Mouse (Mus musculus): ENCODE measurements around the gene Slc12a5. TPM values are rescaled to one million over a fixed set of nuclear protein-coding genes. Genes with fewer than 3 reads are reported as not detected.
A peak's percentile ranks its signal among the peaks of the same experiment; 100 is the strongest.

The Slc12a5 gene
- polyA plus RNA-seq, 1 experiment from 2014 or later: 1.1 TPM

DNA sequence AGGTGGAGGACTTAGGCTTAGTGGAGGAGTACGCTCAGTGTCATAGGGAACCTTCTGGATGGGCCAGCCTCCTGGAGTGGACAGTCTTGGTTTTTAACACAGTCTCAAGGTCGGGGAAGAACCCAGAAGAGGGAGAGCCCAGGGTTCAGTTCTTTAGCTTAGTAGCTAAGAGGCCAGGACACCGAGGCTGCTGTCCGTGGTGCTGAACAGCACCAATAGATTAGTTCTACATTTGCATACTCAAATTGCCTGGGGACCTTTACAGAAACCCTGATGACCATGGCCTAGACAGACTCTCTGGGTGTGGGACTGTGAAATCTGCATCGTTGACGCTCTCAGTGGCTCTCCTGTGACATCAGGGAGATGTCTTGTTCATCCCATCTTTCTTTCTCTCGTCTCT lies 19.1 kb downstream of the Slc12a5 start:
- WGBS: 20% methylated on average over 7 of the region's 7 CpGs
- Histone ChIP-seq H3K9ac (ENCODE audit: low read depth, low read length) (no peak overlapping the region), H3K9me3 (ENCODE audit: control insufficient read depth, low read length) (no peaks in the 10 kb centered on the region), H3K4me1 (ENCODE audit: control insufficient read depth, insufficient read depth, low read length) (no peaks in the 10 kb centered on the region), H3K27me3 (replicated peaks; ENCODE audit: control insufficient read depth, insufficient read depth, low read length) (no peaks in the 10 kb centered on the region), H3K27ac (replicated peaks; ENCODE audit: low read depth, low read length) (no peak overlapping the region), H3K36me3 (ENCODE audit: control insufficient read depth, insufficient read depth, low read length) (no peaks in the 10 kb centered on the region), H3K4me3 (ENCODE audit: low read depth, low read length) (no peak overlapping the region), H3K4me2 (ENCODE audit: low read depth, low read length) (no peak overlapping the region)
- DNase-seq (ENCODE audit: low spot score) (peak; percentile 85), ATAC-seq (ENCODE audit: low read depth) (no peak)

DNA sequence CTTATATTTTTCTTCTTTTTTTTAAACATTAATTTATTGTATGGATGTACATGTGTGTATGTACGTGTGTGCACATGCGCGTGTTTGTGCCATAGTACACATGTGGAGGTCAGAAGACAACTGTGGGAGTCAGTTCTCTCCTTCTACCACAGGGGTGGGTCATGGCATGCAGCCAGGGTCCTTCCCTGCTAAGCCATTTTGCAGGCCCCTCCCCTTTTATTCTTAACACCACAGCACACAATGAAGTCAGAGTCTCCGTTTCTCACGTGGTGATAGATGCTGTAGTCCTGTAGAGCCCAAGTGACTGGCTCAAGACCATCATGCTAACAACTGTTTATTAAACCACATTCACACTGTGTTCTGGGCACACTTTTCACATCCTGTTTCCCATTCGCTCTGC lies 25.4 kb downstream of the Slc12a5 start:
- ATAC-seq (ENCODE audit: low read depth): no peak
- no peak overlapping the region for H3K9ac ChIP-seq (ENCODE audit: low read depth, low read length)
- no peaks in the 10 kb centered on the region for H3K4me1 ChIP-seq (ENCODE audit: control insufficient read depth, insufficient read depth, low read length)
- WGBS: 81% methylated on average over 6 of the region's 6 CpGs
- H3K27me3 ChIP-seq (replicated peaks; ENCODE audit: control insufficient read depth, insufficient read depth, low read length): no peaks in the 10 kb centered on the region
- no peaks in the 10 kb centered on the region for H3K9me3 ChIP-seq (ENCODE audit: control insufficient read depth, low read length)
- no peak overlapping the region for H3K4me3 ChIP-seq (ENCODE audit: low read depth, low read length)
- H3K27ac ChIP-seq (replicated peaks; ENCODE audit: low read depth, low read length): no peak overlapping the region
- no peaks in the 10 kb centered on the region for H3K36me3 ChIP-seq (ENCODE audit: control insufficient read depth, insufficient read depth, low read length)
- H3K4me2 ChIP-seq (ENCODE audit: low read depth, low read length): no peak overlapping the region
- no peak for DNase-seq (ENCODE audit: low spot score)

DNA sequence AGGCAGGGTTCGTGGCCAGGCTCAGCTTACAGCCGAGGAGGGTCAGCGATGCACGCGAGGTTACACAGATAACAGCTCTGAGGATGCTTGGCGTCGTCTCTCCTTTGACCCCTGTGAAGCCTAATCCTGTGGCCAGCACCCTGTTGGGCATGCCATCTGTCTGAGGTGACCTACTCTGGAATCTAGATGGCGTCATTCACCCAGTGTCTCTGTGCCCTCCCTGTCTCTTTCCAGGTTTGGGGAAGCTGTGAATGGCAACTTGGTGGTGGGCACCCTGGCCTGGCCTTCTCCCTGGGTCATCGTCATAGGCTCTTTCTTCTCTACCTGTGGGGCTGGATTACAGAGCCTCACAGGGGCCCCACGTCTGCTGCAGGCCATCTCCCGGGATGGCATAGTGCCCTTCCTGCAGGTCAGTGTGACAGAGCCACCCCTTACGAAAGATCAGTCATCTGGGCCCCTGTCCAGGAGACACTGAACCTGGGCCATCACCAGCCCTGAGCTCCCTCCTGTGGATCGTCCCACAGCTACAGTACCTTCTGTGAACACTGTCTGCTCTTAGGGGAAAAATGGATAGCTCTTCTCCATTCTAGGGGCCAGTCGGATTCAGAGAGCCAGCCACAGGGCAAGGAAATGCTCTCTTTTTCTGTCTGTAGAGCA lies 25.9 kb downstream of the Slc12a5 start:
- Histone ChIP-seq H3K9ac (ENCODE audit: low read depth, low read length) (no peak overlapping the region), H3K27me3 (replicated peaks; ENCODE audit: control insufficient read depth, insufficient read depth, low read length) (no peaks in the 10 kb centered on the region), H3K36me3 (ENCODE audit: control insufficient read depth, insufficient read depth, low read length) (no peaks in the 10 kb centered on the region), H3K4me3 (ENCODE audit: low read depth, low read length) (no peak overlapping the region), H3K27ac (replicated peaks; ENCODE audit: low read depth, low read length) (no peak overlapping the region), H3K4me2 (ENCODE audit: low read depth, low read length) (no peak overlapping the region), H3K4me1 (ENCODE audit: control insufficient read depth, insufficient read depth, low read length) (no peaks in the 10 kb centered on the region), H3K9me3 (ENCODE audit: control insufficient read depth, low read length) (no peaks in the 10 kb centered on the region)
- DNase-seq (ENCODE audit: low spot score) (no peak), ATAC-seq (ENCODE audit: low read depth) (no peak)
- WGBS: 76% methylated on average over 14 of the region's 14 CpGs

DNA sequence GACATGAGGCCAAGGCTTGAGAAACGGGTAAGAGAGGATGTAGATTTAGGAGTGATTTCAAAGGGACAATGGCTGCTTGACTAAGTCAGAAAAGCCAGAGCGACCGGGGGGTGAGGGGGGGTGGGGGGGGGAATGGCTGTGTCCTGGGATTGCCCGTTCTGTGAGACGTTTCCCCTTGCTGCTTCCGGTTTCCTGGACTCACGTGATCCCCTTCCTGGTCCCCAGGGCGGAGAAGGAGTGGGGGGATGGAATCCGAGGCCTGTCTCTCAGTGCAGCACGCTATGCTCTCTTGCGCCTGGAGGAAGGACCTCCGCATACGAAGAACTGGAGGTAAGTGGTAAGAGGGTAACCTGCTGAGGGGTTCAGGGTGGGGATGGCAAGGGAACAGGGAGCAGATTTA lies 28.2 kb downstream of the Slc12a5 start:
- no peak overlapping the region for H3K4me2 ChIP-seq (ENCODE audit: low read depth, low read length)
- 37% methylated on average over 13 of the region's 13 CpGs for WGBS
- H3K4me3 ChIP-seq (ENCODE audit: low read depth, low read length): no peak overlapping the region
- no peaks in the 10 kb centered on the region for H3K36me3 ChIP-seq (ENCODE audit: control insufficient read depth, insufficient read depth, low read length)
- no peaks in the 10 kb centered on the region for H3K27me3 ChIP-seq (replicated peaks; ENCODE audit: control insufficient read depth, insufficient read depth, low read length)
- ATAC-seq (ENCODE audit: low read depth) (no peak), DNase-seq (ENCODE audit: low spot score) (no peak)
- H3K4me1 ChIP-seq (ENCODE audit: control insufficient read depth, insufficient read depth, low read length): no peaks in the 10 kb centered on the region
- H3K9me3 ChIP-seq (ENCODE audit: control insufficient read depth, low read length): no peaks in the 10 kb centered on the region
- no peak overlapping the region for H3K27ac ChIP-seq (replicated peaks; ENCODE audit: low read depth, low read length)
- H3K9ac ChIP-seq (ENCODE audit: low read depth, low read length): no peak overlapping the region

DNA sequence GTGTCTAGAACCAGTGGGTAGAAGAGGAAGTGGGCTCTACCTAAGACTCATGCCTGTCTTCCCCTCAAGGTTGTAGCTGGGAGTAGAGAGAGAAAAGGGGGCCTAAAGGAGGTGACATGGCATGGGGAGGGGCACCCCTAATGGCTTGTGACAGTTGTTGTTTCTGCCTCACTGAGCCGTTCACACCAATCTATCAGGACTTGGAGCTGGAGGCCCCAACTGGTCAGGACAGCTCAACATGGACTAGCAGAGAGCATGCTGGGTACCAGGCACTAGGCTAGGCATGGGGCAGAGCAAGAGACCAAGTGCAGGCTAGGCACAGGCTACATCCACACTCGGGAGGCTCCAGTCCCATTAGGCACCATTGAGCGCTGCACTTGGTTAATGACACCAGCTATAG lies 30.5 kb downstream of the Slc12a5 start:
- Histone ChIP-seq H3K36me3 (ENCODE audit: control insufficient read depth, insufficient read depth, low read length) (no peaks in the 10 kb centered on the region), H3K27me3 (replicated peaks; ENCODE audit: control insufficient read depth, insufficient read depth, low read length) (peaks cover 10% of the 10 kb centered on the region), H3K9ac (ENCODE audit: low read depth, low read length) (no peak overlapping the region), H3K4me2 (ENCODE audit: low read depth, low read length) (no peak overlapping the region), H3K4me3 (ENCODE audit: low read depth, low read length) (no peak overlapping the region), H3K9me3 (ENCODE audit: control insufficient read depth, low read length) (no peaks in the 10 kb centered on the region), H3K4me1 (ENCODE audit: control insufficient read depth, insufficient read depth, low read length) (no peaks in the 10 kb centered on the region), H3K27ac (replicated peaks; ENCODE audit: low read depth, low read length) (no peak overlapping the region)
- ATAC-seq (ENCODE audit: low read depth) (no peak), DNase-seq (ENCODE audit: low spot score) (no peak)
- 79% methylated on average over 2 of the region's 3 CpGs for WGBS

DNA sequence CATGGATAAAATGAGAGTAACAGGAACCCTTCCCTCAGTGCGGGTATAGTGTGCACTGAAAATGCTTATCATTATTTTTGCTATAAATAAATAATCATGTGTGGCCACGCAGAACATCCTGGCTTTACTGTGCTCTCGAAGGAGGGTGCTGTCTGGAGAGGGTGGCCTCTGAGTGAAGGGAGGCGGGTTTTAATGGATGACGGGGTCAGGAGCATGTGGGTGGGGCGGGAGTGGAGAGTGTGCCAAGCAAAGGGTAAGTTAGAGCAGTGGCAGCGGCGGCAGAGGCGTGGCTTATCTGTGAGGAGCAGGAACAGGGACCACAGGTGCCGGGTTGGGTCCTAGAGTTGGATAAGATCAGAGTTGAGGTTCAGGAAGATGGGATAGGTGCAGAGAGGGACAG lies 31.2 kb downstream of the Slc12a5 start:
- no peaks in the 10 kb centered on the region for H3K4me1 ChIP-seq (ENCODE audit: control insufficient read depth, insufficient read depth, low read length)
- no peaks in the 10 kb centered on the region for H3K9me3 ChIP-seq (ENCODE audit: control insufficient read depth, low read length)
- H3K27me3 ChIP-seq (replicated peaks; ENCODE audit: control insufficient read depth, insufficient read depth, low read length): peaks cover 17% of the 10 kb centered on the region
- WGBS: 43% methylated on average over 10 of the region's 10 CpGs
- H3K27ac ChIP-seq (replicated peaks; ENCODE audit: low read depth, low read length): no peak overlapping the region
- no peak overlapping the region for H3K9ac ChIP-seq (ENCODE audit: low read depth, low read length)
- H3K4me2 ChIP-seq (ENCODE audit: low read depth, low read length): no peak overlapping the region
- H3K4me3 ChIP-seq (ENCODE audit: low read depth, low read length): no peak overlapping the region
- no peak for ATAC-seq (ENCODE audit: low read depth)
- DNase-seq (ENCODE audit: low spot score): no peak
- H3K36me3 ChIP-seq (ENCODE audit: control insufficient read depth, insufficient read depth, low read length): no peaks in the 10 kb centered on the region

DNA sequence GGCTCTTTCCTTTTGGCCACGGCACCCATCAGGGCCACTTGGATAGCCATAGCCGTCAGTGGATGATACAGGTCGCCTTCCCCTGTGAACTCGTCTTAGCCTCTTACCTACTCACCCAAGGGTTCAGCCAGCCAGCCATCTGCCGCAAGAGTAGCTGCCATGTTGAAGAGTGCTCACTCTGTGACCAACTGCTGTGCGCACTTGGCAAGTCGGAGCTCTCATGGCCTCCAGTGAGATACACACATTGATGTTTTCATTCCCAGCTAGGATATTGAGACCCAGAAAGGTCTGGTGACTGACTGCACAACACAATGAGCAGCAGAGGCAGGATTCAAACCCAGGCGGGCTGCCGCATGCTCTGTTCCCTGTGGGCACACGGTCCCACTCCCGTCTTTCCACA lies 33.6 kb downstream of the Slc12a5 start:
- 85% methylated on average over 11 of the region's 11 CpGs for WGBS
- Histone ChIP-seq H3K9me3 (ENCODE audit: control insufficient read depth, low read length) (no peaks in the 10 kb centered on the region), H3K27ac (replicated peaks; ENCODE audit: low read depth, low read length) (no peak overlapping the region), H3K4me2 (ENCODE audit: low read depth, low read length) (no peak overlapping the region), H3K9ac (ENCODE audit: low read depth, low read length) (no peak overlapping the region), H3K4me1 (ENCODE audit: control insufficient read depth, insufficient read depth, low read length) (peaks cover 6% of the 10 kb centered on the region; the same call in 1 of the 2 replicates), H3K27me3 (replicated peaks; ENCODE audit: control insufficient read depth, insufficient read depth, low read length) (peaks cover 41% of the 10 kb centered on the region), H3K36me3 (ENCODE audit: control insufficient read depth, insufficient read depth, low read length) (peaks cover 5% of the 10 kb centered on the region), H3K4me3 (ENCODE audit: low read depth, low read length) (no peak overlapping the region)
- no peak for DNase-seq (ENCODE audit: low spot score)
- ATAC-seq (ENCODE audit: low read depth): no peak

DNA sequence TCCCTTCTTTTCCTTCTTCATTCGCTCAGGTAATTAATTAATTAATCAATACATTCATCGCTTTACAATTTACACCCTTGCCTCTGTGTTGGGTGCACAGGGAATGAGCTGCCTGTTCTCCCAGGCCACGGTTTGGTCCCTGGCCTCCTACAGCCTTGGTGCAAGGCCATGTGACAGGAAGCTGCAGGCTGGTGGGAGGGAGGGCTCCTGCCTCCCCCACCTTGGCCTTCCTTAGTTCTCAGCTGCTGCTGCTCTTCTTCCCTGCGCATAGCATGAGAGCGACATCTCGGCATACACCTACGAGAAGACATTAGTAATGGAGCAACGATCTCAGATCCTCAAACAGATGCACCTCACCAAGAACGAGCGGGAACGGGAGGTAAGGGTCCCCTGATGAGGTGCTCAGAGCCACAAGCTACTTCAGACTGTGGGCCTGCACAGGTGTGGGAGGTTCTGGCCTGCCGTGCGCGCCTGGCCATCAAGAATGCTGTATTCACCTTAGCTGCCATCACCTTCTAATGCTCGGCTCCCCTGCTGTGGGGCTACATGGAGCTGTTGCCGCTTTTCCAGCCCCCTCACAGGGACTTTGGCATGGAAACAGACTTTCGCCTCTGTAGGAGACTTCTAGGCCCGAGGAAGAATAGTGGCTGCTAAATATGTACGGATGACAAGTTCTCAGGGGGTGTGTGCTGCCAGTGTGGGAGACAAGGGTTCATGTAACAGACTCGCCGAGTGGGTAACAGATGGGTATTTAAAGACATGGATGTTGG lies 34.2 kb downstream of the Slc12a5 start:
- H3K9me3 ChIP-seq (ENCODE audit: control insufficient read depth, low read length): no peaks in the 10 kb centered on the region
- ATAC-seq (ENCODE audit: low read depth) (no peak), DNase-seq (ENCODE audit: low spot score) (no peak)
- peaks cover 42% of the 10 kb centered on the region for H3K27me3 ChIP-seq (replicated peaks; ENCODE audit: control insufficient read depth, insufficient read depth, low read length)
- no peak overlapping the region for H3K4me3 ChIP-seq (ENCODE audit: low read depth, low read length)
- no peak overlapping the region for H3K4me2 ChIP-seq (ENCODE audit: low read depth, low read length)
- 57% methylated on average over 21 of the region's 21 CpGs for WGBS
- H3K36me3 ChIP-seq (ENCODE audit: control insufficient read depth, insufficient read depth, low read length): peaks cover 12% of the 10 kb centered on the region
- H3K27ac ChIP-seq (replicated peaks; ENCODE audit: low read depth, low read length): no peak overlapping the region
- peaks cover 6% of the 10 kb centered on the region; the same call in 1 of the 2 replicates for H3K4me1 ChIP-seq (ENCODE audit: control insufficient read depth, insufficient read depth, low read length)
- no peak overlapping the region for H3K9ac ChIP-seq (ENCODE audit: low read depth, low read length)

DNA sequence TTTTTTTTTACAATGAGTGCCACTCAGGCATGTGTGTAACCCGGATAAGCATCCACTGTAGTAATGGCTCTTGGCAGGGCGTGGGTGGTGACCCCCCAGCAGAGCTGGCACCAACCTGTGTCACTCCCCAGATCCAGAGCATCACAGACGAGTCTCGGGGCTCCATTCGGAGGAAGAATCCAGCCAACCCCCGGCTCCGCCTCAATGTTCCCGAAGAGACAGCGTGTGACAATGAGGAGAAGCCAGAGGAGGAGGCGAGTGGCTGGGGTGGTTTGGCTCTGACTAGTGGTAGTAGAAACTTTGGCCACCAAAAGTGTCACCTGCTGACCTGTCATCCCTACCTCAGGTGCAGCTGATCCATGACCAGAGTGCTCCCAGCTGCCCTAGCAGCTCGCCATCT lies 35.4 kb downstream of the Slc12a5 start:
- ATAC-seq (ENCODE audit: low read depth): no peak
- H3K9me3 ChIP-seq (ENCODE audit: control insufficient read depth, low read length): no peaks in the 10 kb centered on the region
- H3K27ac ChIP-seq (replicated peaks; ENCODE audit: low read depth, low read length): no peak overlapping the region
- no peak for DNase-seq (ENCODE audit: low spot score)
- no peak overlapping the region for H3K4me3 ChIP-seq (ENCODE audit: low read depth, low read length)
- peaks cover 6% of the 10 kb centered on the region; the same call in 1 of the 2 replicates for H3K4me1 ChIP-seq (ENCODE audit: control insufficient read depth, insufficient read depth, low read length)
- H3K27me3 ChIP-seq (replicated peaks; ENCODE audit: control insufficient read depth, insufficient read depth, low read length): peaks cover 42% of the 10 kb centered on the region
- peaks cover 23% of the 10 kb centered on the region for H3K36me3 ChIP-seq (ENCODE audit: control insufficient read depth, insufficient read depth, low read length)
- H3K9ac ChIP-seq (ENCODE audit: low read depth, low read length): no peak overlapping the region
- 73% methylated on average over 11 of the region's 11 CpGs for WGBS
- H3K4me2 ChIP-seq (ENCODE audit: low read depth, low read length): no peak overlapping the region

All from embryonic facial prominence, embryonic 14.5 days (tissue).